Mouse (Mus musculus) kidney, embryonic 14.5 days (tissue): ENCODE measurements around the gene Mfap4. TPM values are rescaled to one million over a fixed set of nuclear protein-coding genes. Genes with fewer than 3 reads are reported as not detected.

ENCODE experiments used
- ATAC-seq: fragments of 200-750 bp; cut with Nextera tagmentation; 2 replicates; pipeline ENCODE4 v1.8.0; 2017; ENCODE audit warnings: moderate number of reproducible peaks, mild to moderate bottlenecking, moderate TSS enrichment, moderate library complexity; ENCODE audit not compliant: low FRiP score, low TSS enrichment
- H3K27ac ChIP-seq: fragments of 300-500 bp; sonication (generic); 2 replicates; pipeline ENCODE4 v1.5.1; 2014; ENCODE audit warnings: low read depth, mild to moderate bottlenecking, low read length, moderate library complexity, mixed read lengths
- H3K27me3 ChIP-seq: fragments of 300-500 bp; sonication (generic); 2 replicates; pipeline ENCODE4 v1.6.1; 2014; ENCODE audit warnings: mild to moderate bottlenecking, low read length; ENCODE audit not compliant: control insufficient read depth, insufficient read depth
- H3K36me3 ChIP-seq: fragments of 300-500 bp; sonication (generic); 2 replicates; pipeline ENCODE4 v1.6.1; 2014; ENCODE audit warnings: low read length, mixed read lengths; ENCODE audit not compliant: control insufficient read depth, insufficient read depth
- H3K4me1 ChIP-seq: fragments of 300-500 bp; sonication (generic); 2 replicates; pipeline ENCODE4 v1.6.1; 2014; ENCODE audit warnings: low read length, mixed read lengths; ENCODE audit not compliant: control insufficient read depth, insufficient read depth
- H3K4me2 ChIP-seq: fragments of 300-500 bp; sonication (generic); replicated peaks from 2 replicates; pipeline ENCODE4 v1.6.1; 2014; ENCODE audit warnings: low read depth, mild to moderate bottlenecking, low read length
- H3K4me3 ChIP-seq: fragments of 300-500 bp; sonication (generic); 2 replicates; pipeline ENCODE4 v1.5.1; 2014; ENCODE audit warnings: mild to moderate bottlenecking, low read length
- H3K9ac ChIP-seq: fragments of 300-500 bp; sonication (generic); 2 replicates; pipeline ENCODE4 v1.6.1; 2014; ENCODE audit warnings: low read depth, mild to moderate bottlenecking, low read length, moderate library complexity
- H3K9me3 ChIP-seq: fragments of 300-500 bp; sonication (generic); 2 replicates; pipeline ENCODE4 v1.6.1; 2016; ENCODE audit warnings: low read length; ENCODE audit not compliant: control insufficient read depth
- WGBS: fragments of 180-500 bp; shearing (Covaris S2); extraction: QIAGEN DNeasy Blood & Tissue Kit; methylation state at CpG from one replicate; pipeline ENCODE4 v1.1.7; 2014; 5-methylcytosine and 5-hydroxymethylcytosine counted together
- polyA plus RNA-seq: library from polyadenylated mRNA; unstranded; fragments of >200 nt; fragmentation: Nextera tagmentation; extraction: Ambion mirVana; gene quantifications from 2 replicates; pipeline ENCODE4 v1.2.1, GENCODE M21; 2014

The Mfap4 gene
- polyA plus RNA-seq, 1 experiment from 2014 or later: 115 TPM

- H3K27ac ChIP-seq: peak overlapping the region; percentile 43; the same call in 1 of the 2 replicates
- peaks cover 10% of the 10 kb centered on the region for H3K4me1 ChIP-seq
- H3K36me3 ChIP-seq: no peaks in the 10 kb centered on the region
- H3K4me2 ChIP-seq: peak overlapping the region; percentile 28
- WGBS: 38% methylated on average over 17 of the region's 17 CpGs
- H3K4me3 ChIP-seq: peak overlapping the region; percentile 2; the same call in 1 of the 2 replicates
- ATAC-seq: peak; percentile 75
- no peaks in the 10 kb centered on the region for H3K9me3 ChIP-seq
- peak overlapping the region; percentile 13; the same call in 1 of the 2 replicates for H3K9ac ChIP-seq
- no peaks in the 10 kb centered on the region for H3K27me3 ChIP-seq
These were observed 7.4 kb upstream of the Mfap4 start for GRCm38 (mm10) chr11:61477566-61478508.

- Histone ChIP-seq H3K9me3 (no peaks in the 10 kb centered on the region), H3K4me3 (no peak overlapping the region), H3K4me2 (no peak overlapping the region), H3K27ac (no peak overlapping the region), H3K4me1 (peaks cover 16% of the 10 kb centered on the region), H3K27me3 (no peaks in the 10 kb centered on the region), H3K36me3 (no peaks in the 10 kb centered on the region), H3K9ac (no peak overlapping the region)
- no peak for ATAC-seq
- WGBS: 88% methylated on average over 4 of the region's 4 CpGs
These were observed 6.4 kb upstream of the Mfap4 start for GRCm38 (mm10) chr11:61478788-61479187.

- Histone ChIP-seq H3K4me1 (peaks cover 28% of the 10 kb centered on the region), H3K9ac (no peak overlapping the region)
- no peak for ATAC-seq
These were observed 3.8 kb upstream of the Mfap4 start for GRCm38 (mm10) chr11:61481239-61482090.

GRCm38 (mm10) chr11:61483226-61483845 is 1.9 kb upstream of the Mfap4 start:
- peaks cover 9% of the 10 kb centered on the region for H3K36me3 ChIP-seq
- 74% methylated on average over 13 of the region's 13 CpGs for WGBS
- no peak overlapping the region for H3K4me2 ChIP-seq
- H3K9ac ChIP-seq: no peak overlapping the region
- H3K4me1 ChIP-seq: peaks cover 40% of the 10 kb centered on the region
- no peak for ATAC-seq
- no peak overlapping the region for H3K4me3 ChIP-seq
- no peaks in the 10 kb centered on the region for H3K27me3 ChIP-seq
- peak overlapping the region; percentile 95 for H3K27ac ChIP-seq
- no peaks in the 10 kb centered on the region for H3K9me3 ChIP-seq

More at GRCm38 (mm10) chr11:61481239-61482090, 3.8 kb upstream of the Mfap4 start:
- Histone ChIP-seq H3K27me3 (no peaks in the 10 kb centered on the region), H3K9me3 (no peaks in the 10 kb centered on the region), H3K4me3 (no peak overlapping the region), H3K27ac (no peak overlapping the region), H3K36me3 (no peaks in the 10 kb centered on the region), H3K4me2 (no peak overlapping the region)
- 51% methylated on average over 9 of the region's 9 CpGs for WGBS

- Histone ChIP-seq H3K36me3 (peaks cover 18% of the 10 kb centered on the region), H3K4me1 (peaks cover 40% of the 10 kb centered on the region), H3K4me3 (peak overlapping the region; percentile 10; the same call in 1 of the 2 replicates), H3K9ac (peak overlapping the region; percentile 50), H3K4me2 (peak overlapping the region; percentile 50), H3K27me3 (no peaks in the 10 kb centered on the region), H3K27ac (peak overlapping the region; percentile 95), H3K9me3 (no peaks in the 10 kb centered on the region)
- no peak for ATAC-seq
- 14% methylated on average over 10 of the region's 10 CpGs for WGBS
These were observed 997 bp upstream of the Mfap4 start for GRCm38 (mm10) chr11:61484256-61484612.

- Histone ChIP-seq H3K27ac (peak overlapping the region; percentile 95), H3K36me3 (peaks cover 34% of the 10 kb centered on the region), H3K27me3 (no peaks in the 10 kb centered on the region), H3K9me3 (no peaks in the 10 kb centered on the region), H3K9ac (peak overlapping the region; percentile 56; the same call in 1 of the 2 replicates), H3K4me3 (peak overlapping the region; percentile 39), H3K4me1 (peaks cover 40% of the 10 kb centered on the region), H3K4me2 (peak overlapping the region; percentile 50)
- 32% methylated on average over 22 of the region's 22 CpGs for WGBS
- ATAC-seq: peak; percentile 10
These were observed 568 bp downstream of the Mfap4 start for GRCm38 (mm10) chr11:61485541-61486457.

- Histone ChIP-seq H3K27ac (peak overlapping the region; percentile 95; the same call in 1 of the 2 replicates), H3K36me3 (peaks cover 42% of the 10 kb centered on the region), H3K4me2 (peak overlapping the region; percentile 50), H3K9ac (peak overlapping the region; percentile 32; the same call in 1 of the 2 replicates), H3K4me1 (peaks cover 37% of the 10 kb centered on the region), H3K4me3 (peak overlapping the region; percentile 39), H3K27me3 (no peaks in the 10 kb centered on the region), H3K9me3 (no peaks in the 10 kb centered on the region)
- 70% methylated on average over 14 of the region's 14 CpGs for WGBS
- no peak for ATAC-seq
These were observed 1.4 kb downstream of the Mfap4 start for GRCm38 (mm10) chr11:61486458-61487219.
